Mouse (Mus musculus): Measurements from ENCODE around the gene Ppp1r1a. TPM values are rescaled to one million over a fixed set of nuclear protein-coding genes. Genes with fewer than 3 reads are reported as not detected.

Gene Ppp1r1a
- polyA plus RNA-seq (2012; rRNA removed) = 0.07 and 0.35 TPM in 2 replicates

DNA sequence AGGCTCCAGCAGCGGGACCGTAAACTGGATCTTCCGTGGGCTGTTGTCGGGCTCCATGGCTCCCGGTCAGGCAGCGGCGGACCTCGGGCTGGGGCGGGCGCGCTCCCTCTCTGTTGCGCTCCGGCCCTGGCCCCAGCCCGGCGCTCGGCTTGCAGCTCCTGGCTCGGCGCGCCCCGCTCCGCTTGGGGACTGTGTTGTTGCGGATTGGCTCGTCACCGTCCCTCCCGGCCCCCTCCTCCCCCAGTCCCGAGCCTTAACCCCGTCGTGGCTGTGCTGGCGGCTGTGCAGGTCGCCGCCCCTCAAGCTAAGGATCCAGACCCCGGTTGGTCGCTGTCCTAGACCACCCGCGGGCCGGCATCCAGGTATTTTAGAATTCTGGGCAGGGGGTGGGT, at the start of gene Ppp1r1a:
Ppp1r1a (minus strand) TSS at position 182 of the 392 bp plus-strand sequence.
- Histone ChIP-seq H3K27me3 (ENCODE audit: control insufficient read depth, insufficient read depth, low read length) (no peaks in the 10 kb centered on the region), H3K4me1 (ENCODE audit: control insufficient read depth, insufficient read depth, low read length) (peaks cover 6% of the 10 kb centered on the region; the same call in 1 of the 2 replicates)

GRCm38 (mm10) chr15:103585876-103586275, 48.1 kb upstream of the Ppp1r1a start:
- Histone ChIP-seq H3K4me1 (ENCODE audit: control insufficient read depth, insufficient read depth, low read length) (no peaks in the 10 kb centered on the region), H3K27me3 (ENCODE audit: control insufficient read depth, insufficient read depth, low read length) (no peaks in the 10 kb centered on the region), H3K27ac (ENCODE audit: control insufficient read depth, insufficient read depth, low read depth, low read length) (no peak overlapping the region), H3K4me3 (ENCODE audit: control insufficient read depth, low read depth, low read length) (no peak overlapping the region), H3K36me3 (ENCODE audit: control insufficient read depth, insufficient read depth, low read length) (no peaks in the 10 kb centered on the region)
- TF ChIP-seq CTCF (IDR thresholded peaks at IDR 0.05; ENCODE audit: control insufficient read depth, insufficient read depth, insufficient replicate concordance, low read depth, low read length) = no peak
- no peak for TF ChIP-seq POLR2A (IDR thresholded peaks at IDR 0.05; ENCODE audit: control insufficient read depth, low read depth, low read length)

More for the DNA sequence above, at the start of gene Ppp1r1a:
- Histone ChIP-seq H3K27ac (ENCODE audit: control insufficient read depth, insufficient read depth, low read depth, low read length) (no peak within 1 kb of the TSS), H3K36me3 (ENCODE audit: control insufficient read depth, insufficient read depth, low read length) (no peaks in the 10 kb centered on the region), H3K4me3 (ENCODE audit: control insufficient read depth, low read depth, low read length) (peak within 1 kb of the TSS; percentile 25)
- TF ChIP-seq CTCF (IDR thresholded peaks at IDR 0.05; ENCODE audit: control insufficient read depth, insufficient read depth, insufficient replicate concordance, low read depth, low read length) (no peak), POLR2A (IDR thresholded peaks at IDR 0.05; ENCODE audit: control insufficient read depth, low read depth, low read length) (no peak)

DNA sequence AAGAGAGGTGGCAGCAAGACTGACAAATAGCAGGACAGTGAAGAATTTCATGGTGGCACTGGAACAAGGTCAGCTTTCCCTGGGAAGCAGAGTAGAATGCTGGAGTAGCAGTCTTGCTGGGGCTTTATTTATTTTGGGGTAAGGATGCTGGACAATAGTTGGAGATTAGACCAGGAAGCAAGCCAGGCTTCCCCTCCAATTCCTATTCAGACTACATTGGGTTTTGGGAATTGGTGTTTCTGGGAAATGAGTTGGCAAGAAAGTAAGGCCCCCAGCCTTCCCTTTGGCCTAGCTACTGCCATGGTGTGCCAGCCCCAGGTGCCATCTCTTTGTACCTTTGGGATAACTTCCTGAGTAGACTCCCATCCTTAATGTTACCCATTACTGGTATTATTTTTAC, 27.2 kb upstream of the Ppp1r1a start, which contains the start of gene Glycam1:
Glycam1 (minus strand) TSS at position 101 of the 400 bp plus-strand sequence.
- H3K36me3 ChIP-seq (ENCODE audit: control insufficient read depth, insufficient read depth, low read length) = no peaks in the 10 kb centered on the region
- H3K4me3 ChIP-seq (ENCODE audit: control insufficient read depth, low read depth, low read length) = no peak within 1 kb of the TSS
- TF ChIP-seq POLR2A (IDR thresholded peaks at IDR 0.05; ENCODE audit: control insufficient read depth, low read depth, low read length) = no peak
- no peaks in the 10 kb centered on the region for H3K4me1 ChIP-seq (ENCODE audit: control insufficient read depth, insufficient read depth, low read length)
- no peak within 1 kb of the TSS for H3K27ac ChIP-seq (ENCODE audit: control insufficient read depth, insufficient read depth, low read depth, low read length)
- no peaks in the 10 kb centered on the region for H3K27me3 ChIP-seq (ENCODE audit: control insufficient read depth, insufficient read depth, low read length)

GRCm38 (mm10) chr15:103552096-103552690, 14.4 kb upstream of the Ppp1r1a start:
- Histone ChIP-seq H3K4me1 (ENCODE audit: control insufficient read depth, insufficient read depth, low read length) (no peaks in the 10 kb centered on the region), H3K4me3 (ENCODE audit: control insufficient read depth, low read depth, low read length) (no peak overlapping the region), H3K27ac (ENCODE audit: control insufficient read depth, insufficient read depth, low read depth, low read length) (no peak overlapping the region), H3K27me3 (ENCODE audit: control insufficient read depth, insufficient read depth, low read length) (no peaks in the 10 kb centered on the region), H3K36me3 (ENCODE audit: control insufficient read depth, insufficient read depth, low read length) (no peaks in the 10 kb centered on the region)
- no peak for TF ChIP-seq POLR2A (IDR thresholded peaks at IDR 0.05; ENCODE audit: control insufficient read depth, low read depth, low read length)
- TF ChIP-seq CTCF (IDR thresholded peaks at IDR 0.05; ENCODE audit: control insufficient read depth, insufficient read depth, insufficient replicate concordance, low read depth, low read length) = 0 out of 2 replicates have a peak, but pooled peaks have one; percentile 8

DNA sequence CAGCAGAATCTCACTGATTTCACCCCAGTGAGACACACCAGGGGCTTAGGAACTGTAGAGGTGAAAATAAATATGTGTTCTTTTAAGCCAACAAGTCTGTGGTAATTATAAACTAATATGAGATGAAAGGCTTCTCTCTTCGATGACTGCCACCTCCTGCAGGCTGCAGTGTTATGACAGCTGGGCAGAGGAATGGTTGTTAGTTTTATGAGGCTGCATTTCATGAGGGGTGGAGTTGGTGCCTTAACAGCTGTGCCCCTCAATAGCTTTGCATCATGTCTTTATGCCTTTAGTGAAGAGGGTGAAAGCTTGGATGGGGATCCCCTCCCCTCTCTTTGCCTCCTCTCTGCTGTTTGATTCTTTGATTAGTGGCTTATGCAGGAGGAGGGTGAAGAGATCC, 13.2 kb upstream of the Ppp1r1a start:
- Histone ChIP-seq H3K27ac (ENCODE audit: control insufficient read depth, insufficient read depth, low read depth, low read length) (no peak overlapping the region), H3K4me1 (ENCODE audit: control insufficient read depth, insufficient read depth, low read length) (no peaks in the 10 kb centered on the region), H3K4me3 (ENCODE audit: control insufficient read depth, low read depth, low read length) (no peak overlapping the region), H3K27me3 (ENCODE audit: control insufficient read depth, insufficient read depth, low read length) (no peaks in the 10 kb centered on the region), H3K36me3 (ENCODE audit: control insufficient read depth, insufficient read depth, low read length) (no peaks in the 10 kb centered on the region)
- no peak for TF ChIP-seq POLR2A (IDR thresholded peaks at IDR 0.05; ENCODE audit: control insufficient read depth, low read depth, low read length)
- no peak for TF ChIP-seq CTCF (IDR thresholded peaks at IDR 0.05; ENCODE audit: control insufficient read depth, insufficient read depth, insufficient replicate concordance, low read depth, low read length)

DNA sequence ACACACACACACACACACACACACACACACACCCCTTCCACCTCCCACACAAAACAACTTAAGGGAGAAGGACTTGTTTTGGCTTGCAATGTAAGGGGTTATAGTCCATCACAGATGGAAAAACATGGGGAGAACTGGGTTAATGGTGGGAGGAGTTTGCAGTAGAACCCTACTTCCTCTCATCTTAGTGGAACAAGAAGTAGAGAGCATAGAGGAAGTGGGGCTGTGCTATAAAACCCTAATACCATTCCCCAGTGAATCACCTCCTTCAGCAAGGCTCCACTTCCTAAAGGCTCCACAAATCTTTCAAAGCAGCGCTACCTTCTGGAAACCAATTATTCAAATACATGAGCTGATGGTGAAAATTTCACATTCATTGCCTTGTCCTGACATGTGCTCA, 11.7 kb upstream of the Ppp1r1a start:
- no peaks in the 10 kb centered on the region for H3K4me1 ChIP-seq (ENCODE audit: control insufficient read depth, insufficient read depth, low read length)
- H3K27me3 ChIP-seq (ENCODE audit: control insufficient read depth, insufficient read depth, low read length) = no peaks in the 10 kb centered on the region
- TF ChIP-seq CTCF (IDR thresholded peaks at IDR 0.05; ENCODE audit: control insufficient read depth, insufficient read depth, insufficient replicate concordance, low read depth, low read length) (no peak), POLR2A (IDR thresholded peaks at IDR 0.05; ENCODE audit: control insufficient read depth, low read depth, low read length) (no peak)
- no peak overlapping the region for H3K4me3 ChIP-seq (ENCODE audit: control insufficient read depth, low read depth, low read length)
- no peak overlapping the region for H3K27ac ChIP-seq (ENCODE audit: control insufficient read depth, insufficient read depth, low read depth, low read length)
- no peaks in the 10 kb centered on the region for H3K36me3 ChIP-seq (ENCODE audit: control insufficient read depth, insufficient read depth, low read length)

DNA sequence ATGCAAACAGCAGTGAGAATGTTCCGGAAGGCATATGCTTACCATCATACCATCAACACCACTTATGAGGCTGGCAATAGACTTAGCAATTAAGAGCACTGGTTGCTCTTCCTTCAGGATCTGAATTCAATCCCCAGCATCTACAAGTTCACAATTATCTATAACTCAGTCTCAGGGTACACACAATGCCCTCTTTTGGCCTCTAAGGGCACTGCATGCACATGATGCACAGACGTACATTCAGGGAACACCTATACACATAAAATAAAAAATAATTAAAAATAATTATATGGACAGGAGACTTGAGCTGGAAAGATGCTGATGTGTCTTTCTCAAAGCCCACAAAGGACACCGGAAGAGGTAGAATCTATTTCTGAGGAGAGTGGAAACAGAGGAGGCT, 10.2 kb upstream of the Ppp1r1a start:
- H3K27ac ChIP-seq (ENCODE audit: control insufficient read depth, insufficient read depth, low read depth, low read length) = no peak overlapping the region
- no peak overlapping the region for H3K4me3 ChIP-seq (ENCODE audit: control insufficient read depth, low read depth, low read length)
- TF ChIP-seq POLR2A (IDR thresholded peaks at IDR 0.05; ENCODE audit: control insufficient read depth, low read depth, low read length) = no peak
- TF ChIP-seq CTCF (IDR thresholded peaks at IDR 0.05; ENCODE audit: control insufficient read depth, insufficient read depth, insufficient replicate concordance, low read depth, low read length) = no peak
- H3K36me3 ChIP-seq (ENCODE audit: control insufficient read depth, insufficient read depth, low read length) = no peaks in the 10 kb centered on the region
- H3K4me1 ChIP-seq (ENCODE audit: control insufficient read depth, insufficient read depth, low read length) = no peaks in the 10 kb centered on the region
- no peaks in the 10 kb centered on the region for H3K27me3 ChIP-seq (ENCODE audit: control insufficient read depth, insufficient read depth, low read length)

Measured in testis, adult 2 months (tissue).